In genomic region chr1:189187737-189188390, GRCm38 (mm10) we compare ENCODE assay signal across 10 mouse cellular contexts.
DNase-seq lines count a peak whose midpoint lies in the region; ATAC-seq and TF ChIP-seq lines count a peak whose summit lies in the region.
"Had no signal": no experiment of that assay in that cellular context is flagged by ENCODE, and none has a peak within 500 bp of the region (broad histone marks: within the 10 kb centered on the region; RNA-seq: fewer than 3 reads in every experiment).

No protein-coding gene starts in this region.

- no peak overlapping the region for H3K4me2 ChIP-seq in heart, postnatal 0 days (ENCODE audit: low read depth, low read length)
- no peak overlapping the region for H3K4me2 ChIP-seq in forebrain, embryonic 15.5 days (replicated peaks)
- H3K4me2 ChIP-seq: embryonic facial prominence, embryonic 13.5 days; limb, embryonic 15.5 days had no signal

- intact Hi-C loops in left cerebral cortex, postnatal 10 days (cut with DNase I): loop anchor here (5.0 kb wide), 1 partner anchor 106 kb away; no protein-coding TSS in a partner anchor

- H3K9ac ChIP-seq in heart, postnatal 0 days (replicated peaks; ENCODE audit: low read depth, low read length): no peak overlapping the region
- H3K9ac ChIP-seq in forebrain, embryonic 15.5 days (replicated peaks): no peak overlapping the region
- H3K9ac ChIP-seq: embryonic facial prominence, embryonic 13.5 days; limb, embryonic 15.5 days had no signal

- DNase-seq in heart, postnatal 0 days (ENCODE audit: low spot score): peak; percentile 24
- DNase-seq in heart, adult 9 months (ENCODE audit: low spot score in 2 of 2): no peak
- peak; percentile 49 to 64 for DNase-seq in left cerebral cortex, postnatal 10 days (ENCODE audit: extremely low spot score in 1 of 2, low spot score in 2 of 2)
- peak; percentile 41 for DNase-seq in right cerebral cortex, postnatal 14 days
- no peak for DNase-seq in lung, postnatal 14 days

- no peaks in the 10 kb centered on the region for H3K9me3 ChIP-seq in heart, postnatal 0 days (replicated peaks; ENCODE audit: control insufficient read depth, low read length)
- H3K9me3 ChIP-seq in forebrain, embryonic 15.5 days: no peaks in the 10 kb centered on the region
- H3K9me3 ChIP-seq: embryonic facial prominence, embryonic 13.5 days; limb, embryonic 15.5 days had no signal

- no peaks in the 10 kb centered on the region for H3K27me3 ChIP-seq in heart, postnatal 0 days (ENCODE audit: control insufficient read depth, insufficient read depth, low read length)
- no peaks in the 10 kb centered on the region for H3K27me3 ChIP-seq in forebrain, embryonic 15.5 days
- H3K27me3 ChIP-seq: embryonic facial prominence, embryonic 13.5 days had no signal

- peak overlapping the region; percentile 52; the same call in 1 of the 2 replicates for H3K27ac ChIP-seq in heart, postnatal 0 days (ENCODE audit: low read depth)
- peak overlapping the region; percentile 31; the same call in 1 of the 2 replicates for H3K27ac ChIP-seq in forebrain, embryonic 15.5 days (replicated peaks)
- H3K27ac ChIP-seq: embryonic facial prominence, embryonic 13.5 days; limb, embryonic 15.5 days had no signal

- 35% methylated on average over 12 of the region's 12 CpGs for WGBS in heart, postnatal 0 days
- 13% methylated on average over 12 of the region's 12 CpGs for WGBS in forebrain, embryonic 15.5 days

- no peak for TF ChIP-seq CTCF in heart, postnatal 0 days (IDR thresholded peaks at IDR 0.05; ENCODE audit: low read depth)

- H3K36me3 ChIP-seq in heart, postnatal 0 days (replicated peaks; ENCODE audit: control insufficient read depth, insufficient read depth, low read length): no peaks in the 10 kb centered on the region
- H3K36me3 ChIP-seq in forebrain, embryonic 15.5 days: no peaks in the 10 kb centered on the region
- H3K36me3 ChIP-seq: embryonic facial prominence, embryonic 13.5 days; limb, embryonic 15.5 days had no signal

- 0 out of 2 replicates have a peak, but pooled peaks cover 5% of the 10 kb centered on the region for H3K4me1 ChIP-seq in heart, postnatal 0 days (ENCODE audit: control insufficient read depth, insufficient read depth)
- H3K4me1 ChIP-seq in forebrain, embryonic 15.5 days: peaks cover 23% of the 10 kb centered on the region
- H3K4me1 ChIP-seq: embryonic facial prominence, embryonic 13.5 days; limb, embryonic 15.5 days had no signal

- ATAC-seq in heart, postnatal 0 days (ENCODE audit: insufficient read depth, low read depth): peak; percentile 28; the same call in 1 of the 2 replicates
- peak; percentile 86 for ATAC-seq in forebrain, embryonic 15.5 days (replicated peaks)
- no peak for ATAC-seq in granulocyte monocyte progenitor cell, adult 5-6 weeks (replicated peaks; ENCODE audit: poor library complexity, severe bottlenecking)
- ATAC-seq in megakaryocyte, adult 5-6 weeks (ENCODE audit: poor library complexity, severe bottlenecking): no peak

- no peak overlapping the region for H3K4me3 ChIP-seq in heart, postnatal 0 days (ENCODE audit: low read depth, low read length)
- no peak overlapping the region for H3K4me3 ChIP-seq in forebrain, embryonic 15.5 days
- H3K4me3 ChIP-seq: embryonic facial prominence, embryonic 13.5 days; limb, embryonic 15.5 days had no signal

- TF ChIP-seq EP300 in heart, postnatal 0 days (IDR thresholded peaks at IDR 0.05; ENCODE audit: low read depth): no peak

Comparison
In these comparisons a context has a peak if more than half of its experiments do, and no peak if none do; other contexts are left out.
1. DNase-seq: peak in heart, postnatal 0 days (single experiment), left cerebral cortex, postnatal 10 days (2 of 2) and right cerebral cortex, postnatal 14 days (single experiment); none in heart, adult 9 months (0 of 2) and lung, postnatal 14 days (single experiment).
2. ATAC-seq: peak in heart, postnatal 0 days (single experiment) and forebrain, embryonic 15.5 days (single experiment); none in granulocyte monocyte progenitor cell, adult 5-6 weeks (single experiment) and megakaryocyte, adult 5-6 weeks (single experiment).